Mouse (Mus musculus) retina, postnatal 7 days (tissue): ENCODE results near the gene Pls3.
A peak's percentile ranks its signal among the peaks of the same experiment; 100 is the strongest.

ENCODE experiments used
- DNase-seq: peaks from one replicate; pipeline ENCODE4 v3.0.0-alpha.2; 2012; ENCODE audit warnings: low read depth, low spot score

Pls3 gene

DNA sequence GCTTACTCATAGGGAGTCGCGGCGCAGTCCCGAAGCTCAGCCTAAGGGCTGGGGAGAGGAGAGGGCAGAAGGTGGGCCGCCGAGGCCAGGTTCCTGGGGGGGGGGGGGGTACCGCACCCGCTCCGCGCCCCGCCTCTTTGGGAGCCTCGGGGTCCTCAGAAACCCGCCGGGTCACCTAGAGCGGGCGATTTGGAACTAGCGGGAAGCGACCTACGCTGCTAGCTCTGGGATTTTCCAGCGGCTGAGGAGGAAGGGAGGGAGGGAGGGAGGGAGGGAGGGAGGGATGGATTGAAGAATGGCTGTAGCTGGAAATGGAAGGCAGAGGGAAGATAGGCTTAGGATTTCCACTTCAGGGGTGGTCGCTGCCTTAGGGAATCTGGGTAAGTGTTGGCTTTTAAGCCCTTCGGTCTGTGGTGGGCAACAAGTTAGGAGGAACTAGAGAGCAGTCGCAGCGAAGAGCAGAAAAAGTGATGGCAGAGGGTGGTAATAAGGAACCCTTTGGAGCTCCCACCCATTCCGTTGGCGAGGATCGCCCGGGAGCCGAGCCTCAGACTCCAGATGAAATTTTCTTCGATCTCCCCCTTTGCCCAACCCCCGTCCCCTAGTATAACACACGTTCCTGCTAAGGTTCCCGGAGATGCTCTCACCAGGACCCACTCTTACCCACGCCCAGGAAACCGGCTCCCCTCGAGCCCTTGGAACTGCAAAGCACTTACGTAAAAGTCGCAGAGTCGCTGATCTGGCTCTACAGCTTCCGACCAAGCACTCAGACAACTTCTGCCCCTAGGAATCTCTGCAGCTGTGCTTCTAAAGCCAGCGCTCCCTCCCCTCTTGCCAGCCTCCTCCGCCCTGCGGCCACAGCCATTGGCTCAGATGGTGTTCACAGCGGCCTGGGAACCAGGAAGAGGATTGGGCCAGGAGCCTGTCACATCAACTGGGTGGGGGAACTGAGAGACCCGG is at the start of gene Pls3:
TSS of gene Pls3 (minus strand) at position 851 of the 960 bp plus-strand sequence.
- peak; percentile 46 for DNase-seq

DNA sequence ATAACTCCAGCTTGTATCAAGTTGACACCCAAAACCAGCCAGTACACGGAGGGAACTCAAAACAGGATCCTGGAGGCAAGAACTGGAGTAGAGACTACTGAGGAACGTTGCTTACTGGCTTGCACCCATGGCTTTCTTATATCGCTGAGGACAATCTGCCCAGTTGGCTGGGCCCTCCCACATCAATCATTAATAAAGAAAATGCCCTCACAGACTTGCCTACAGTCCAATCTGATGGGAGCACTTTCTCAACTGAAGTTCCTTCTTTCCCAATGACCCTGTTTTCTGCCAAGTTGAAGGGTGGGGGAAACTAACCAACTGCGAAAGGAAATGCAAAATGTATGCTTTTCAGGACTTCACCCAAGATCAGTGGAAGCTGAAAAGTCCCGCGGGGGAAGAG is 20.7 kb upstream of the Pls3 start:
- DNase-seq, result no peak

DNA sequence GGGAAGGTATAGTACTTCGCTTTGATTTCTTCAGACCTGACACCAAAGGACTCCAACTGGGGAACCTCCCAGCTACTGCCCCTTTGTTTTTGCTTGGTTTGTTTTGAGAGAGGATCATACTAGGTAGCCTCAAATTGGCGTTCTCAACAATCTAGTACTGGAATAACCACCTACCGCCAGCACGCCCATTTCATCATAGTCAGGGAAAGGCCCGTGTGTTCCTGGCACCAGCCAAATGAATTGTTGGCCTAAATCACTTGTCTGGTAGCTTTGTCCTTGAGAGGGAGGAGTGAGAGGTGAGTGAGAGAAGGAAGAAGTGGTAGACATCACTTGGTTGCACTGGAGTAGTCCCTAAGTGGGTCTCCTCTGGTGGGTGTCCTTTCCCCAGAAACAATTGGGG is 584 bp upstream of the Pls3 start:
- no peak for DNase-seq

DNA sequence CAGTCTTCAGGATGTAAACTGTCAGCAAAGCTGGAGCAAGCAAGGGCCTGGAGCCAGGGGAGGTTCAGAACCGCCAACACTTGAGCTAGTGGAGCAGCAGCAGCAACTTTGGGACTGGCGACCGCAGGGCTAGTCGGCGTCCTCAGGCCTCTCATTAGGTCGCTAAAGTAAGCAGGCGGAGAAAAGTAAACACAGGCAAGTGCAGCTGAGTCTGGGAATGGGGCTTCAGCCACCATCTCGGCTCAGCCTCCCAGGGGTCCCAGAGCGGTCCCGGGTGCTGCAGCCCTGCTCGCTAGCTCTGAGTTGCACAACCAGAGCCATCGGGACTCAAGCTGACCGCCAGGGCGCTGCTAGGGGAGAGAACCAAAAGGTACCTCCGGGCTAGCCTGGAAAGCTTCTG is 1.2 kb downstream of the Pls3 start:
- no peak for DNase-seq

DNA sequence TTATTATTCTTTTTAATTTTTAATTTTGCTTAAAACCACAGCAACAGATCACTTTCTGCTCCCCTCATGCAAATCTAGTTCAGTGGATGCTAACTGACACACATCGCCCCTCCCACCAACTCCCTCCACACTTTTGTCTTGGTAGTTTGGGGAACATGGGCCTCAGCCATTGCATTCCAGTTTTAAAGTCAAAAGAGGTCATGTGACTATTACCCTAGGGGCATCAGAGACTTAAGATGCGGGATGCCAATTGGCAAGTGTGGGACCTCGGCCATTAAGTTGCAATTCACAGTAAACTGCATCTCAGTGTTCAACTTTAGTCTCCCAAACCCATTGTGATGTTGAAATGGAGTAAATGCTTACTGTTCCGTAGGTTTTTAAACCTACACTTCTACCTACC is 1.7 kb downstream of the Pls3 start:
- no peak for DNase-seq

DNA sequence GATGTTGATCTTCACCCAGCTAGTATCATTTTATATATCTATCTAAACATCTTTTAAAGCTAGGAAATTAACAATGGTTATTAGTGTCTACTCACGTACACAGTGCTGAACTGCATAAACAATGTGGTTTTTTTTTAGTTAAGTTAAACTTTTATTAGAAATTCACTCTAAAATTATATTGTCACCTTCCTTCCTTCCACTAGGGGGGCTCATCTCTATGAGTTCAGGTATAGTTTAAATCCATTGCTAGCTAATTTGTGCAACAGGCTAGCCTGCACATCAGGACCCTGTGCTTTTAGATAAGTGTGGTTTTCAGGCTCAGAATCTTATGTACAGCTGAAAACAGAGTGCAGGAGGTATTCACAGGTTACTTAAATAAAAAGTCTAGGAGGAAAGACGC is 3.1 kb downstream of the Pls3 start:
- DNase-seq, result no peak

DNA sequence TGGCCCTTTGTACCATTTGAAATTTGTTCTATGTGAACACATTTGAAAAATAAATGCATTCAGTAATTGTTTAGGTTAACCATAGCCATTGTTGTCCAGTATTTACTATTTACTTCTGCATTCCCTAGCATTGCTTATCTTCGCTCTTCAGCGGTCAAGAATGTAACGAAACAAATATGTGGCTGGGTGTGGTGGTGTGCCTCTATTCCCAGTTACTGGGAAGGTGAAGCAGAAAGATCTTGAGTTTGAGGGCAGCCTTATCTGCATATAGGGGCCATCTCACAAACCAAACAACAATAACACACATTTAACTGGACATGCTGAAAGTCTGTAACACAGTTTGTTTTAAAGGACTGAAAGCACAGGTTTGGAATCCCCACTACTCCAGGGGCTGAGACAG is 13.3 kb downstream of the Pls3 start:
- DNase-seq, result no peak

DNA sequence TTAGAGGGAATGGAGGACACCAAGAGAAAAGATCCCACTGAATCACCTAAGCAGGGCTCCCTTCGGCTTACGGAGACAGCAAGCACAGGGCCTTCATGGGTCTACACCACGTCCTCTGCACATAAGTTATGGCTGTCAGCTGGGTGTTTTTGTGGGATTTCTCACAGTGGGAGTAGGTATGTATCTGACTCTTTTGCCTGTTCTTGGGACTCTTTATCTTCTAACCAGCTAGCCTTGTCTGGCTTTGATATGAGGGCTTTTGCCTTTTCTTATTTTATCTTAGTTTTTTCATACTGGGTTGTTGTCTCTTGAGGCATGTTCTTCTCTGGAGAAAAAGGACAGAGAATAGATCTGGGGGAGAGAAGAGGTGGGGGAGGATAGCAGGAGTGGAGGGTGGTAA is 20.7 kb downstream of the Pls3 start:
- no peak for DNase-seq

DNA sequence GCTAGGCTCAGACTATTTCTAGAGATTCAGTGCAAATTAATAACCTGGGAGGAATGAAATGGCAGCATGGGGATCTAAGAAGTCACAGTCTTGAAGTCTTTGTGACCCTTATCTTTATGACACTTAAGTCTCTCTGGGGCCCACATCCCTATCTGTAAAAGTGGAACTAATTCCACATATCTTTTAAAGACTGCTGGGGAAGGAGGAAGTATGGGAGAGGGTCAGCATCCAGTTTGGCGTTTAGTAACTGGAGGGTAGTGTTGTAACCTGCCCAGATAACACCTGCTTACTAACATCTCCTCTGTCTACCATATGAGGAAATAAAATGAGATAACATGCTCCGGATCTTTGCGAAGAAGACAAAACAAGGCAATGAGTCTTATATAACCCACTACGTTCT is 30.7 kb downstream of the Pls3 start:
- DNase-seq, result no peak

DNA sequence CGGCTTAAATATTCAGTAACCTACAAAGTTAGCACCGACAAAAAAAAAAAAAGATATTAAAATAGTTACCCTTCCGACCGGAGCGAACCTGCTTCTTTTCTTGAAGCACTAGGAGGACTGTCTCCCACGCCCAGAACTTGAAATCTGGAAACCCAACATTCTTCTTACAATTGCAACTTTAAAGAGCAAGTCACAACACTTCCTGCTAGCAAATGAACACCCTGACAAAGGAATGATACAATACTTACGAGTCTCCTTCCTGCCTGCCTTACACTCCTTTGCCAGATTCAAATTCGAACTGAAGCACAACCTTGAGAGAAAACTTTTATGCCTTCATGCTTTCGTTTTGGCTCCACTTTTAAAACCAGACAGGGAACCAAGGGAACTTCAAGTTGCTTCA is 32.1 kb downstream of the Pls3 start:
- DNase-seq, result no peak

DNA sequence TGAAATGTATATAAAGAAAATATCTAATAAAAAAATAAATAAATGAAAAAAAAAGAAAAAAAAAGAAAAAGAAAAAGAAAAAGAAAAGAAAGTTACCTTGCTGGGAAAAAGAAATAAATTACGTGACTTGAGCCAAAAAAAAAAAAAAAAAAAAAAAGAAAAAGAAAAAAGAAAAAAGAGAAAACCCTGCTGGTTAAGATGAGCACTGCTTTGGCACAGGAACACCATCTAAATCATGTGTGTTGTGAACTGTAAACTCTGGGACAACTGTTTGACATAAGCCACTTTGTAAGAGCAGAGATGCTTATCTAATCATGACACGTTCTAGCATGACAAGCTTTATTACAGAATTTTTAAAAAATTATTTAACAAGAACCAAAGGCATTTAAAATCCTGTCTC is 32.9 kb downstream of the Pls3 start:
- DNase-seq, result no peak

DNA sequence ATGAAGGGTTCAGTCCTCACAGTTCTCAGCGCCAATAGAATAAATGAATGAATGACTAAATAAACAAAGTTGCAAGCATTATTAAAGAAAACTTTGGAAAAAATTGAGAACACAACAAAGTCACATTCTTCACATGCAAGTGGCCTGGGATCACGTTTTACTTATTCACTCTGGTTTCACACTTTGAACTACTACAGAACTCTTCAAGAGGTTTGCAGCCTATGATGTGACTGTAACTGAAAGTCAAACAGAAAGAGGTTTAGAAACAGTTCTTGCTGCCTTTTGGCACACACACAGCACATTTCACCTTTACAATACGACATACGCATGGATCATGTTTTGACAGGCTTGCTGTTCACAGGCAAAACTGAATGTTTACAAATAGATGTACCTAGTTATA is 34.7 kb downstream of the Pls3 start:
- no peak for DNase-seq

DNA sequence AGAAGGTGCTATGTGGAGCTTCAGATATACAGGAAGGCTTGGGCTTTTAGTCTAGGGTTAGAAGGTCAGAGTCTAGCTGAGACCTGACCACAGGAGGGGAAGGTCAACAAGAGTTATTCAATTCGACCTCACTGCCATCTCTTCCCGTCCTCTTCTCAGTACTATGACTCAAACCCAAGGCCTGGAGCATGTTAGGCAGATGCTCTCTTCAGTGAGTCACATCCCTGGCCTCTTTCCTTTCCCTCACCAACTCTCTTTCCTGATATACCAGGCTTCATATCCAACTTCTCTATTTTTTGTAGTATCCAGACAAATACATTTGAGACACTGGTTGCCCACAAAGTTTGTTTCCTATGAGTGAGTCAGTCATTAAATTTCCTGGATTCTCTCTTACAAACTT is 40.1 kb downstream of the Pls3 start:
- no peak for DNase-seq

DNA sequence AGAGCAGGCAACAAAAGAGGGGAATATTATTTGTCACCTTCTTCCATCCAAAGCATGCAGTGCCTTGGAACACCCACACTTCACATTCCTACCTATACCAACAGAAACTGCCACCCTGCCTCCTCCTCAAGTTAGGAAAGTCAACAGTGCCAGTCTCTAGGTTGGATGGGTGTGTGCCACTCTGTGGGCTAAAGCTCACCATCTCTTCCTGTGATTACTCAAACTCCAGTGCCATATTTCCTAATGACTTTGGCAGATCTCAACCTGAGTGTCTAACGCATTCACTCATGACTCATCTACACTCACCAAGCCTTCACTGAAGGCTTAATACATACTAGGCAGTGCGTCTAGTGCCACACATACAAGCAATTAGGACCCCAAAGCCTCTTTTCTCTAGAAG is 40.7 kb downstream of the Pls3 start:
- no peak for DNase-seq

DNA sequence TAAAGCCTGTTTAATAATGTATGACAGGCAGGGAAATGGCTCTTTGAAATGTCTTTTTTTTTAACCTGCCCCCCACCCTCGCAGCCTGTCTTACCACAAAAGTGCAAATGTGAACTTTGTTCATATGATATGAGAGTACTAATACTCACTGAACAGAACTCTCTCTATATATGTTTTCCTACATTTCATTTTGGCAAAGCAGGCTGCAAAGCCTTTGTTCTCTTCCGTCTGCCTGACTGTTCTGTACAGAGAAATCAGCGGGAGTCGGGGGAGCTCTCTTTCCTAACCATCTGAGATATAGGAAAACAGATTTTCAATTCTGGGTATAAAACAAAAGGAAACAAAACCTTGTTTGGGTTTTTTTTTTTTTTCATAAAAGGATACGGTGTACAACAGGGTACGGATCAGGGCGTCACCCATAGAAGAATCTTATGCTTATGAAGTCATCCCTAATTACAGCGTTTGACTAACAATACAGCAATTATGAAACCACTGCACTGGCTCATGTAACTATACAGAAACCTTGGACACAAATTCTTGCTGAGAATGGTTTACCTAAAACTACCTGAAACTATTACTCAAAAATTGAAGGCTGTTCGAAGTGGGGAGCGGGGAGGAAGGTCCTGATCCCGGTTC is 41.9 kb downstream of the Pls3 start:
- no peak for DNase-seq

DNA sequence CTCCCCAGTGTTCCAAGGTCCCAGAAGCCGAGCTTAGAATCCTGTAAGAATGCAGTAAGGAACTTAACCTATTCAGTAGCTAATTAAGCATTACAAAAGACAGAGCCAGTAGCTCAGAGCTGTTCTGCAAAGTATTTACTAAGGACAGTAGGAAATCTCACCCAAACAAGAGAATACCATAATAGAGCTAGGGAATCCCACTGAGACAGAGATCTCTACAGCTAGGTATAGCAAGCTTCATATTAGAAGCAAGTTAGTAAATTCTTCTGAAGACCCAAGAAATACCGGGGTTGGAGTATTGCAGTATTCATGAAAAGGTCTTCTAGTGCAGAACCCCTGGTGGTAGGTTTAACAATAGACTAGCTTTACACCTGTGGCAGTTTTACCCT is 45.1 kb downstream of the Pls3 start:
- no peak for DNase-seq

DNA sequence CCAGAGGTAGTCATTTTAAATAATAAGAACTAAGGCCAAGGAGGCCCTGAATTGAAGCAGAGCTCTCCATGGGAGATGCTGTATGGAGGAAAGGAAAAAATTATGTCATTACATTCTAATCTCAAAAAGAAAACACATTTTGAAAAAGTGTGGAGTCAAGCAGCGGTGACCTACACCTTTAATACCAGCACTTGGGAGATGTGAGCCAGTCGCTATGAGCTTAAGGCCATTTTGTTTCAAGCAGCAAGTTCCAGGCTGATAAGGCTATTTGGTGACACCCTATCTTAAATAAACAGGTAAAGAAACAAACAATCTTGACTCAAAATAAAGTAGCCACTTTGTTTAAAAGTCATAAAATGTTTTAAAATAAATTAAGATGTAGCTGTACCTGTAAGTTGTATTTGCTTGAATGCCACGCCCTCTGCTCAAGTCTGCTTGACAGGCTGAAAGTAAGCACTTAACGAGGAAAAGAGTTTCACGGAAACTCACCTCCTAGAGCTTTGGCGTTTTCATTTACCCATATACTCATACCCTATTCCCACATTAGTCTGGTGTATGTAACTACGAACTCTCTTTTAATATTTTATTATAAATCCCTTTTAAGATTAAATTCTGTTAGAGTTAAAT is 45.6 kb downstream of the Pls3 start:
- no peak for DNase-seq

DNA sequence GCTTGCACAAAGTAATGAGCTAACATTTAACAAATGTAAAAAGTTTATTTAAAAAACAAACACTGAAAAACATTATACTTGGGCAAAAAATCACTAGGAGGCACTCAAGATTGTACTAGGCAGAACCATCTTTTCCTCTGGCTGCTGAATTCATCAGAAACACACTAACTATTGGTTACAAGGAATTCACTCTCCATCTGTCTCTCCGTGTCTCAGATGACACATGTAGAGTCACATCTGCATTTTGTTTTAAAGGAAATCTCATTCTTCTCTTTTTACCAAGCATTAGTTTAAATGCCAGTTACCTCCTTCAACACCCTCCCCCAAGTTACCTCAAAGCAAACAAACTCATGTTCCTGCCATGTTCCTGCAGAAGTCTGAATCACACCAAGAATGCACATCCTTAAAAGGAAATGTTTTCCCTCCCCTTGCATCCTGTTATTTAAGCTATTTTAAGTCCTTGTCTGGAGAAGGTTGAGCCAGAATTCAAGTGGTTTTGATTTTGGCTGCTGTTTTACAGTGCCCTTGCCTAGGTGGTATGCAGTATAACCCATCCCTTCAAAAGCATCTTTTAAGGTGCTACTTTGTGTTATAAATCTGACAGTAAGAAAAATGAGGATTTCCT is 56.2 kb downstream of the Pls3 start:
- DNase-seq, result no peak

DNA sequence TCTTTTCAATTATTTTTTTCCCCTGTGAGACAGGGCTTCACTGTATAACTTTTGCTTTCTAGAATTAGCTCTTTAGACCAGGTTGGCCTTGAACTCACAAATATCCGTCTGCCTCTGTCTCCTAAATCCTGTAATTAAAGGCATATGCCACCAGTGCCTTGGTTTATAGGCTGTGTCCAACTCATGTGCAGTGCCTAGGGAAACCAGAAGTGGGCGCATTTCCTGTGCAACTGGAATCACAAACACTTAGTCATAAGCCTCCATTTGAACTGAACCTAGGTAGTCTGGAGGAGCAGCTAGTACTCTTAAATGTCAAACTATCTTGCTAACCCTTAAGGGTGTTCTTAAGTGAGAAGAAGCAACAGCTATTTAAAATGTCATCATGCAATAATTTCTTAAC is 60.0 kb downstream of the Pls3 start:
- no peak for DNase-seq

DNA sequence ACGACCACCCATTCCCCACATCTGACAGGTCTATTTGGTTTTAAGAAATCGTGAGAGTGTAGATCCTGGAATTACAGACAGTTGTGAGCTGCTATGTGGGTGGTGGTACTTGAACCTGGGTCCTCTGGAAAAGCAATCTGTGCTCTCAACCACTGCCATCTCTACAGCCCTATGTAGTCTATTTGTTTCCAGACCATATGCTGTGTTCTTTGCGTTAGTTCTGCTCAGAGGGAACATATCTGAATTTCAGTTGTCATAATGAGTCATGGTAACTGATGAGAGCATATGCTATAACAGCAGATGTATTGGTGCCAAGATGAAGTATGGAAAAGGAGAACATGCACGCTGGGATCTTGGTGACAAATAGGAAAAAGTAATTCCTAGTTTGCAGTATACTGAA is 60.9 kb downstream of the Pls3 start:
- DNase-seq, result no peak

DNA sequence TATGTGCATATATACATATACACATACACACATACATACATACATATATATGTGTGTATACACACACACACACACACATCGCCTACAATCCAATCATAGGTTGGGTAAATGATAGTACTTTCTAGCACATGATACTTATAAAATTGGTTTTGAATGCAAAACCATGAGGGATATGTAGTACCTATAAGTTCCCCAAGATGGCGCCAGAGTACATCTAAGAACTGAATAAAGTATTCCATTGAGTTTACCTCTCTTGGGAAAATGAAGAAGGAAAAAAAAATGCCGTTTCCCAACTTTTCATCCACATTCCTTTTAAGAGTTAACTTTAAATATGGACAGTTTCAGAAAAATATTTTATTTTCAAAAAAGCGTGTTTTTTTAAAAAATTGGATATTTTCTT is 78.4 kb downstream of the Pls3 start:
- peak; percentile 24 for DNase-seq

DNA sequence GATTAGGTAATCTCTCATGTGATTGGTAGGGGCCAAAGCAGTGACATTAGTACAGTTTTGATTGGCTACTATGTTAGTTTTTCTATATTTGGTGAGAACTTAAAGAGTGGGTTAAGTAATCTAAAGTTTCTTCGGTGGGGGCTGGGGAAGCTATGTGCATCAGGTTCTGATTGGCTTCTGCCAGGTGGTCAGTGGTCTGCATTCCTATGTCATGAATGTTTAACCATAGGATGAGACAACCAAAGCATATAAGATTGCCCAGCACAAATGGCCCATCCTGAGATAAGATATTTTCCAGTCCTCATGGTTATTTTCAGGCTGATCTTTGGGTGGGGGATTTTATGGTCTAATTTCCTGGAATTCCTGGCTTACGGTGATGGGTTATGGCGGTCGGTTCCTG is 95.2 kb downstream of the Pls3 start:
- no peak for DNase-seq
